Mouse (Mus musculus): ENCODE data around the gene Trub2.

GRCm38 (mm10) chr2:29747188-29747782, 41.0 kb downstream of the Trub2 start:
- no peak for TF ChIP-seq SRF (IDR thresholded peaks at IDR 0.05; ENCODE audit: control insufficient read depth, insufficient read length, low read depth)
- no peak for TF ChIP-seq TCF12 (IDR thresholded peaks at IDR 0.05; ENCODE audit: insufficient read depth, poor library complexity, severe bottlenecking)
- no peak for TF ChIP-seq E2F4 (IDR thresholded peaks at IDR 0.05; ENCODE audit: insufficient read depth)
- TF ChIP-seq TCF3 (IDR thresholded peaks at IDR 0.05; ENCODE audit: insufficient read length, low read depth), result no peak
- no peak for TF ChIP-seq USF1 (IDR thresholded peaks at IDR 0.05; ENCODE audit: low read depth)
- no peak for TF ChIP-seq POLR2A (IDR thresholded peaks at IDR 0.05; ENCODE audit: insufficient read length, low read depth)
- no peak for TF ChIP-seq REST (IDR thresholded peaks at IDR 0.05; ENCODE audit: insufficient read depth, insufficient read length)
- TF ChIP-seq CEBPB (IDR thresholded peaks at IDR 0.05; ENCODE audit: insufficient read depth, poor library complexity, severe bottlenecking), result no peak
- no peak for TF ChIP-seq MYOD1 (IDR thresholded peaks at IDR 0.05; ENCODE audit: control insufficient read depth in 1 of 3, insufficient read length in 2 of 3, low read depth in 2 of 3)
- TF ChIP-seq MAX (IDR thresholded peaks at IDR 0.05; ENCODE audit: low read depth), result no peak
- no peak for TF ChIP-seq POLR2AphosphoS2 (IDR thresholded peaks at IDR 0.05; ENCODE audit: insufficient read length, low read depth)
- TF ChIP-seq MYOG (IDR thresholded peaks at IDR 0.05; ENCODE audit: control insufficient read depth in 1 of 3, insufficient read depth in 1 of 3, insufficient read length in 2 of 3, low read depth in 2 of 3), result no peak
